Mouse (Mus musculus) C2C12 (cell line): Measurements from ENCODE around the gene Ppfibp1. TPM values are rescaled to one million over a fixed set of nuclear protein-coding genes. Genes with fewer than 3 reads are reported as not detected.

Experiments used
- H3K27me3 ChIP-seq: one replicate; pipeline ENCODE4 v1.6.1; 2011; ENCODE audit not compliant: control insufficient read depth, insufficient read depth, insufficient read length
- H3K36me3 ChIP-seq: one replicate; pipeline ENCODE4 v1.6.1; 2011; ENCODE audit not compliant: control insufficient read depth, insufficient read depth
- H3K4me3 ChIP-seq: one replicate; pipeline ENCODE4 v1.5.1; 2011; ENCODE audit warnings: mild to moderate bottlenecking, control low read depth; ENCODE audit not compliant: poor library complexity, insufficient read depth, severe bottlenecking
- H3K79me2 ChIP-seq: one replicate; pipeline ENCODE4 v1.6.1; 2011; ENCODE audit not compliant: control insufficient read depth, insufficient read depth
- H3K79me3 ChIP-seq: one replicate; pipeline ENCODE4 v1.6.1; 2011; ENCODE audit warnings: low read depth, control low read depth
- H3ac ChIP-seq: one replicate; pipeline ENCODE3; 2011; ENCODE audit warnings: low read depth; ENCODE audit not compliant: control insufficient read depth, insufficient read length
- CEBPB ChIP-seq: IDR thresholded peaks from one replicate; pipeline ENCODE4 v1.6.1; 2011; ENCODE audit warnings: low read depth, mild to moderate bottlenecking, control low read depth, moderate library complexity
- CTCF ChIP-seq: IDR thresholded peaks from one replicate; pipeline ENCODE4 v1.5.1; 2011; ENCODE audit not compliant: control insufficient read depth, insufficient read depth, insufficient read length
- FOSL1 ChIP-seq: IDR thresholded peaks from one replicate; pipeline ENCODE4 v1.8.0; 2011; ENCODE audit warnings: mild to moderate bottlenecking, low read length; ENCODE audit not compliant: poor library complexity, insufficient read depth, severe bottlenecking
- MAX ChIP-seq: IDR thresholded peaks from one replicate; pipeline ENCODE4 v1.6.1; 2011; ENCODE audit warnings: mild to moderate bottlenecking, control low read depth
- MYOD1 ChIP-seq: IDR thresholded peaks from one replicate; pipeline ENCODE4 v1.6.1; 2011; ENCODE audit warnings: low read depth; ENCODE audit not compliant: control insufficient read depth, insufficient read length
- MYOG ChIP-seq: IDR thresholded peaks from one replicate; pipeline ENCODE4 v1.6.1; 2011; ENCODE audit not compliant: control insufficient read depth, insufficient read length; ENCODE audit errors: extremely low read depth
- USF1 ChIP-seq: IDR thresholded peaks from one replicate; pipeline ENCODE4 v1.6.1; 2011; ENCODE audit warnings: low read depth, mild to moderate bottlenecking, control low read depth, moderate library complexity
- polyA plus RNA-seq: library from polyadenylated mRNA; unstranded; fragments of >200 nt; fragmentation: generic; extraction: Trizol; gene quantifications from one replicate; pipeline ENCODE4 v1.2.1, GENCODE M21; 2012; ENCODE audit warnings: missing spikeins

Gene Ppfibp1
- polyA plus RNA-seq, 1 experiment, result 61.1 TPM

- TF ChIP-seq MYOD1 (no peak), CTCF (no peak), USF1 (no peak), MYOG (no peak), FOSL1 (no peak), MAX (no peak), CEBPB (no peak)
- Histone ChIP-seq H3K36me3 (peaks cover 90% of the 10 kb centered on the region), H3K79me3 (no peaks in the 10 kb centered on the region), H3K79me2 (no peaks in the 10 kb centered on the region), H3K27me3 (no peaks in the 10 kb centered on the region), H3ac (no peak overlapping the region), H3K4me3 (no peak overlapping the region)
Observed at GRCm38 (mm10) chr6:147011555-147011954, 123.3 kb downstream of the Ppfibp1 start.

GRCm38 (mm10) chr6:147011977-147012376, 123.7 kb downstream of the Ppfibp1 start:
- H3K36me3 ChIP-seq, result peaks cover 90% of the 10 kb centered on the region

DNA sequence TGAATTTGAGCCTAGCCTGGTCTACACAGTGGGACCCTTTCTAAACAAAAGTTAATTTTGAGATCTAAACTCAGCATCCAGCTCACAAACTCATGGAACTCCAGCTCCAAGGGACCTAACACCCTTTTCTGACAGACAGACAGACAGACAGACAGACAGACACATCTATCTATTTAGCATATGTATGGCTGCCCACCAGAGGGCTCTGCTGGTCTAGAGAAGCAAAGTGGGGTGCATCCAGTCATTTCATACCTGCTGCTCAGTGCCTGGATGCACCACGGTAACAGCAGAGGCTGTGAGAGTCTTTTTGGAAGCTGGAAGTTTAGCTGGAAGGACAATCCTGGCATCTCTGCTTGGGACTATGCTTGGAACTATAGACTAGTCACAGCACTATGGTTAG, 125.3 kb downstream of the Ppfibp1 start:
- H3K27me3 ChIP-seq, result no peaks in the 10 kb centered on the region
- no peaks in the 10 kb centered on the region for H3K79me2 ChIP-seq
- TF ChIP-seq CEBPB, result no peak
- no peak for TF ChIP-seq FOSL1
- no peak for TF ChIP-seq MYOG
- no peak for TF ChIP-seq MYOD1
- no peak for TF ChIP-seq CTCF
- no peak for TF ChIP-seq USF1
- no peak for TF ChIP-seq MAX
- peaks cover 90% of the 10 kb centered on the region for H3K36me3 ChIP-seq
- no peak overlapping the region for H3ac ChIP-seq
- H3K79me3 ChIP-seq, result no peaks in the 10 kb centered on the region
- no peak overlapping the region for H3K4me3 ChIP-seq

More at GRCm38 (mm10) chr6:147011977-147012376, 123.7 kb downstream of the Ppfibp1 start:
- TF ChIP-seq FOSL1 (no peak), USF1 (no peak), CTCF (no peak), MAX (no peak)
- H3K27me3 ChIP-seq, result no peaks in the 10 kb centered on the region
- H3ac ChIP-seq, result no peak overlapping the region
- no peaks in the 10 kb centered on the region for H3K79me3 ChIP-seq
- no peaks in the 10 kb centered on the region for H3K79me2 ChIP-seq
- no peak overlapping the region for H3K4me3 ChIP-seq

GRCm38 (mm10) chr6:147017906-147018305, 129.6 kb downstream of the Ppfibp1 start:
- Histone ChIP-seq H3K36me3 (peaks cover 79% of the 10 kb centered on the region), H3K79me3 (no peaks in the 10 kb centered on the region), H3K4me3 (no peak overlapping the region), H3K27me3 (no peaks in the 10 kb centered on the region), H3ac (no peak overlapping the region), H3K79me2 (no peaks in the 10 kb centered on the region)
- TF ChIP-seq FOSL1 (no peak), MYOD1 (no peak), USF1 (no peak), MAX (no peak), CTCF (no peak)

- Histone ChIP-seq H3ac (no peak overlapping the region), H3K27me3 (no peaks in the 10 kb centered on the region), H3K79me2 (no peaks in the 10 kb centered on the region), H3K79me3 (no peaks in the 10 kb centered on the region), H3K36me3 (peaks cover 80% of the 10 kb centered on the region), H3K4me3 (no peak overlapping the region)
- TF ChIP-seq USF1 (no peak), MAX (no peak), CTCF (no peak), CEBPB (no peak), MYOG (no peak)
Observed at GRCm38 (mm10) chr6:147018364-147018763, 130.1 kb downstream of the Ppfibp1 start.

- H3K27me3 ChIP-seq, result no peaks in the 10 kb centered on the region
- no peak overlapping the region for H3K4me3 ChIP-seq
- H3K79me2 ChIP-seq, result no peaks in the 10 kb centered on the region
- no peak overlapping the region for H3ac ChIP-seq
- H3K36me3 ChIP-seq, result peaks cover 77% of the 10 kb centered on the region
- TF ChIP-seq MYOD1 (no peak), MYOG (no peak), CTCF (no peak), FOSL1 (no peak), USF1 (no peak), CEBPB (no peak), MAX (no peak)
- H3K79me3 ChIP-seq, result no peaks in the 10 kb centered on the region
Observed at GRCm38 (mm10) chr6:147021181-147021580, 132.9 kb downstream of the Ppfibp1 start.
